Mouse (Mus musculus): ENCODE measurements at regions not wholly inside any gene's neighbourhood (a gene's known extent, or its start where the extent isn't known, plus 50 kb on each side); places are given as distances from the start of the nearest gene placed in this dataset.
A peak's percentile ranks its signal among the peaks of the same experiment; 100 is the strongest.

- intact Hi-C loops (cut with DNase I) = no loop called here
- no peak overlapping the region for H3K27ac ChIP-seq
- no peak overlapping the region for H3K9ac ChIP-seq (ENCODE audit: low read depth, low read length)
- no peaks in the 10 kb centered on the region for H3K27me3 ChIP-seq (ENCODE audit: control insufficient read depth, insufficient read depth, low read length)
- peak; percentile 37 to 49 for DNase-seq
- no peak overlapping the region for H3K4me3 ChIP-seq
- no peaks in the 10 kb centered on the region for H3K4me1 ChIP-seq (ENCODE audit: control insufficient read depth, insufficient read depth, low read length)
- TF ChIP-seq EP300 (IDR thresholded peaks at IDR 0.05; ENCODE audit: insufficient read depth, low read depth, low read length) (no peak), POLR2A (IDR thresholded peaks at IDR 0.05; ENCODE audit: insufficient read depth, low read depth, low read length) (no peak), CTCF (IDR thresholded peaks at IDR 0.05) (no peak)
- H3K36me3 ChIP-seq (ENCODE audit: control insufficient read depth, insufficient read depth, low read length) = no peaks in the 10 kb centered on the region
- H3K79me2 ChIP-seq (replicated peaks; ENCODE audit: control insufficient read depth, insufficient read depth, low read length) = no peaks in the 10 kb centered on the region
- 83% methylated on average over 18 of the region's 18 CpGs for WGBS
Observed at GRCm38 (mm10) chr15:93733731-93734510, 138.2 kb upstream of the Prickle1 start.

DNA sequence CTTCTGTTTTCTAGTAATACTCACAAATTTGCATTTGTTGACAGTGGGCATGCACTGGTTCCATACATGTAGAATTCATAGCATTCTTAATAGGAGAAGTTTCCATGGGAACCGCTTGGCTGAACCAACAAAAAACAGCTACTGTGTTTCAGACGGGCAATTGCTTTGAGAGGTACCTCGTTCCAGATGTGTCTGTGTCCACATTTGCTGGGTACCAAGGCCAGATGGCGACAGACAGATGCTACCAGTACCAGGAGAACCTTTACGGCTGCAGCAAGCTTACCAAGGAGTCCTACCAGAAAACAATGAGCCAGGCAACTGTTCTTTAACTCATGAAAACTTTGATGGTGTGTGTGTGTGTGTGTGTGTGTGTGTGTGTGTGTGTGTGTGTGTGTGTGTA is 137.1 kb upstream of the Prickle1 start:
- TF ChIP-seq POLR2A (IDR thresholded peaks at IDR 0.05; ENCODE audit: insufficient read depth, low read depth, low read length) (no peak), CTCF (IDR thresholded peaks at IDR 0.05) (no peak), EP300 (IDR thresholded peaks at IDR 0.05; ENCODE audit: insufficient read depth, low read depth, low read length) (no peak)
- no peaks in the 10 kb centered on the region for H3K36me3 ChIP-seq (ENCODE audit: control insufficient read depth, insufficient read depth, low read length)
- no peak for DNase-seq
- intact Hi-C loops (cut with DNase I) = no loop called here
- H3K9ac ChIP-seq (ENCODE audit: low read depth, low read length) = no peak overlapping the region
- 91% methylated on average over 5 of the region's 5 CpGs for WGBS
- H3K27ac ChIP-seq = no peak overlapping the region
- H3K79me2 ChIP-seq (replicated peaks; ENCODE audit: control insufficient read depth, insufficient read depth, low read length) = no peaks in the 10 kb centered on the region
- H3K27me3 ChIP-seq (ENCODE audit: control insufficient read depth, insufficient read depth, low read length) = no peaks in the 10 kb centered on the region
- H3K4me3 ChIP-seq = no peak overlapping the region
- no peaks in the 10 kb centered on the region for H3K4me1 ChIP-seq (ENCODE audit: control insufficient read depth, insufficient read depth, low read length)

DNA sequence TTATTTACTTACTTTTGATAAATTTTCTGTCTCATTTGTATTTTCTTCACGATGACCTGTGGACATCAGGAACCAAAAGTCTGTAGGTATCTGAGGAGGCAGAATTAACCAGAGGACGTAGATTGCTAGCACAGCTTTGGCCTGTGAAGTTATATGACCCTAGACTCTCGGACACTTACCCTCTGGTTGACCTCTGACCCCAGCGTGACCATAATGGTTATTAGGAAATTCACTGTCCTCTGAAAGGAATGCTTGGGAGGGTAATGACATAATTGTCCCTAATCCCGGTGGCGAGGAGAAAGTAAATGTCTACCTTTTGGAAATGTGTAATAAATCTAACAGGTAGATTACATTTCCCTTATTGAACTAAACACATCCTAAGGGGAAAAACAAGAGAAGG is 135.5 kb upstream of the Prickle1 start:
- Histone ChIP-seq H3K9ac (ENCODE audit: low read depth, low read length) (no peak overlapping the region), H3K4me3 (no peak overlapping the region), H3K27ac (no peak overlapping the region), H3K4me1 (ENCODE audit: control insufficient read depth, insufficient read depth, low read length) (no peaks in the 10 kb centered on the region), H3K27me3 (ENCODE audit: control insufficient read depth, insufficient read depth, low read length) (no peaks in the 10 kb centered on the region), H3K36me3 (ENCODE audit: control insufficient read depth, insufficient read depth, low read length) (no peaks in the 10 kb centered on the region), H3K79me2 (replicated peaks; ENCODE audit: control insufficient read depth, insufficient read depth, low read length) (no peaks in the 10 kb centered on the region)
- no peak for DNase-seq
- intact Hi-C loops (cut with DNase I) = no loop called here
- WGBS = 87% methylated on average over 6 of the region's 6 CpGs
- TF ChIP-seq CTCF (IDR thresholded peaks at IDR 0.05) (no peak), POLR2A (IDR thresholded peaks at IDR 0.05; ENCODE audit: insufficient read depth, low read depth, low read length) (no peak), EP300 (IDR thresholded peaks at IDR 0.05; ENCODE audit: insufficient read depth, low read depth, low read length) (no peak)

- Histone ChIP-seq H3K27ac (no peak overlapping the region), H3K4me3 (no peak overlapping the region), H3K79me2 (replicated peaks; ENCODE audit: control insufficient read depth, insufficient read depth, low read length) (no peaks in the 10 kb centered on the region), H3K9ac (ENCODE audit: low read depth, low read length) (no peak overlapping the region), H3K4me1 (ENCODE audit: control insufficient read depth, insufficient read depth, low read length) (peaks cover 2% of the 10 kb centered on the region), H3K27me3 (ENCODE audit: control insufficient read depth, insufficient read depth, low read length) (no peaks in the 10 kb centered on the region), H3K36me3 (ENCODE audit: control insufficient read depth, insufficient read depth, low read length) (no peaks in the 10 kb centered on the region)
- 85% methylated on average over 4 of the region's 4 CpGs for WGBS
- no peak for DNase-seq
- TF ChIP-seq POLR2A (IDR thresholded peaks at IDR 0.05; ENCODE audit: insufficient read depth, low read depth, low read length) (no peak), CTCF (IDR thresholded peaks at IDR 0.05) (no peak), EP300 (IDR thresholded peaks at IDR 0.05; ENCODE audit: insufficient read depth, low read depth, low read length) (no peak)
- intact Hi-C loops (cut with DNase I) = no loop called here
Observed at GRCm38 (mm10) chr15:93715443-93715842, 119.8 kb upstream of the Prickle1 start.

GRCm38 (mm10) chr15:93713428-93713827 is 117.7 kb upstream of the Prickle1 start:
- no peak overlapping the region for H3K27ac ChIP-seq
- no peaks in the 10 kb centered on the region for H3K79me2 ChIP-seq (replicated peaks; ENCODE audit: control insufficient read depth, insufficient read depth, low read length)
- 46% methylated on average over 7 of the region's 7 CpGs for WGBS
- no peaks in the 10 kb centered on the region for H3K36me3 ChIP-seq (ENCODE audit: control insufficient read depth, insufficient read depth, low read length)
- H3K27me3 ChIP-seq (ENCODE audit: control insufficient read depth, insufficient read depth, low read length) = no peaks in the 10 kb centered on the region
- DNase-seq = peak; percentile 76 to 79
- H3K4me1 ChIP-seq (ENCODE audit: control insufficient read depth, insufficient read depth, low read length) = peaks cover 2% of the 10 kb centered on the region
- no peak overlapping the region for H3K4me3 ChIP-seq
- TF ChIP-seq POLR2A (IDR thresholded peaks at IDR 0.05; ENCODE audit: insufficient read depth, low read depth, low read length) = no peak
- TF ChIP-seq EP300 (IDR thresholded peaks at IDR 0.05; ENCODE audit: insufficient read depth, low read depth, low read length) = no peak
- no peak for TF ChIP-seq CTCF (IDR thresholded peaks at IDR 0.05)
- H3K9ac ChIP-seq (ENCODE audit: low read depth, low read length) = no peak overlapping the region
- intact Hi-C loops (cut with DNase I) = no loop called here

DNA sequence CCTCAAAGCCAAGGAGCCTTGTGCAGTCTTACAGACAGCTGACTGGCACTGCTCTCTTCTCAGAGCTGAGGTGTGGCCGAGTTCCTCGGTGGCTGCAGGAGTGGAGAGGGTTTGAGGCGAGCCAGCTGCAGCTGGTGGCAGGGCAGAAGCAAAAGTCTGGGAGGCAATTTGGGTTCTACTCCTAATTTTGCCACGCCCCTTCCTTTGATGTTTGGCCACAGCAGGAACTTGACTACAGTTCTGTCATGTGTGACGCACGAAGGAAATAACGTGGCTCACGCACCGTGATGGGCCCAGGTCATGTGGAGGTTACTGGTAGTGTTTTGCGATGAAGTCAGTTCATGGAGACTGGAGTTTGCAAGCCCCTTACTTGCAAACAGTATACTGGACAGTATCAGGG is 116.9 kb upstream of the Prickle1 start:
- Histone ChIP-seq H3K4me1 (ENCODE audit: control insufficient read depth, insufficient read depth, low read length) (peaks cover 2% of the 10 kb centered on the region), H3K79me2 (replicated peaks; ENCODE audit: control insufficient read depth, insufficient read depth, low read length) (no peaks in the 10 kb centered on the region), H3K27ac (no peak overlapping the region), H3K9ac (ENCODE audit: low read depth, low read length) (no peak overlapping the region), H3K36me3 (ENCODE audit: control insufficient read depth, insufficient read depth, low read length) (no peaks in the 10 kb centered on the region), H3K4me3 (no peak overlapping the region), H3K27me3 (ENCODE audit: control insufficient read depth, insufficient read depth, low read length) (no peaks in the 10 kb centered on the region)
- no peak for TF ChIP-seq EP300 (IDR thresholded peaks at IDR 0.05; ENCODE audit: insufficient read depth, low read depth, low read length)
- no peak for TF ChIP-seq CTCF (IDR thresholded peaks at IDR 0.05)
- TF ChIP-seq POLR2A (IDR thresholded peaks at IDR 0.05; ENCODE audit: insufficient read depth, low read depth, low read length) = no peak
- intact Hi-C loops (cut with DNase I) = no loop called here
- WGBS = 74% methylated on average over 10 of the region's 10 CpGs
- DNase-seq = no peak
